In the genomic region with DNA sequence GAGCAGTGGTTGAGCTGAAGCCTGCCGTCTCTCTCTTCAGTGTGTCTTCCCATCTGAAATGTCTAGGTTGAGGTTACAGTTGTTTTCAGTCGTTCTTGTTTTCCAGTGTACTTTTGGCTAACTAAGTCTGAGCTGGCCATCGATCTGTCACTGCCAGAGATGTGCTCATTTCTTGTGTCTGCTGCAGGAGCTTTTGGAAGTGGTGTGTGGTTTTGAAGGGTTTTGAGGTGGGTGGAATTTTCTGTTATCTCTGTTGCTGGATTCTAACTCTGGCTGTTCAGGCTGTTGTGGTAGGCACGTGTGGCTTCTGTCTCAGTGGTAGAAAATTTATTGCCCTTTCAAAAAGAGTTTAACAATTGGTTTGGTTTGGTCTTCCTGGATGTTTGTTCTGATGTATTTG, we compare ENCODE assay signal across 17 mouse cellular contexts. TPM values are rescaled to one million over a fixed set of nuclear protein-coding genes. Genes with fewer than 3 reads are reported as not detected.
DNase-seq lines count a peak whose midpoint lies in the region; ATAC-seq and TF ChIP-seq lines count a peak whose summit lies in the region.
"Had no signal": no experiment of that assay in that cellular context is flagged by ENCODE, and none has a peak within 500 bp of the region (broad histone marks: within the 10 kb centered on the region; RNA-seq: fewer than 3 reads in every experiment).

No protein-coding gene starts in this region.

- TF ChIP-seq CTCF in bone marrow macrophage, adult 2 months (IDR thresholded peaks at IDR 0.05; ENCODE audit: low read depth, low read length) = no peak

- 0 out of 2 replicates have a peak overlapping the region, but pooled peaks have one; percentile 28 for H3K9ac ChIP-seq in liver, embryonic 16.5 days (ENCODE audit: low read depth, low read length)
- H3K9ac ChIP-seq in midbrain, embryonic 15.5 days = no peak overlapping the region
- H3K9ac ChIP-seq: embryonic facial prominence, embryonic 12.5 days; hindbrain, embryonic 13.5 days; neural tube, embryonic 15.5 days had no signal

- H3K36me3 ChIP-seq in megakaryocyte, embryonic 14.5 days (replicated peaks; ENCODE audit: low read length) = peaks cover 48% of the 10 kb centered on the region
- no peaks in the 10 kb centered on the region for H3K36me3 ChIP-seq in liver, embryonic 16.5 days (ENCODE audit: control insufficient read depth, insufficient read depth)
- no peaks in the 10 kb centered on the region for H3K36me3 ChIP-seq in midbrain, embryonic 15.5 days (replicated peaks)
- H3K36me3 ChIP-seq: embryonic facial prominence, embryonic 12.5 days; forebrain, embryonic 10.5 days; hindbrain, embryonic 13.5 days; neural tube, embryonic 15.5 days had no signal

- H3K9me3 ChIP-seq in megakaryocyte, embryonic 14.5 days = no peaks in the 10 kb centered on the region
- no peaks in the 10 kb centered on the region for H3K9me3 ChIP-seq in liver, embryonic 16.5 days (replicated peaks; ENCODE audit: control insufficient read depth, low read length)
- no peaks in the 10 kb centered on the region for H3K9me3 ChIP-seq in midbrain, embryonic 15.5 days
- H3K9me3 ChIP-seq: embryonic facial prominence, embryonic 12.5 days; forebrain, embryonic 10.5 days; hindbrain, embryonic 13.5 days; neural tube, embryonic 15.5 days had no signal

- H3K4me1 ChIP-seq in megakaryocyte, embryonic 14.5 days = peaks cover 96% of the 10 kb centered on the region
- peaks cover 63% of the 10 kb centered on the region for H3K4me1 ChIP-seq in bone marrow macrophage, adult 2 months (ENCODE audit: control insufficient read depth, insufficient read depth, low read length)
- H3K4me1 ChIP-seq in liver, embryonic 16.5 days (ENCODE audit: control insufficient read depth, low read depth, low read length) = peaks cover 50% of the 10 kb centered on the region
- peaks cover 23% of the 10 kb centered on the region; the same call in 1 of the 2 replicates for H3K4me1 ChIP-seq in midbrain, embryonic 15.5 days

- no peak for TF ChIP-seq POLR2A in bone marrow macrophage, adult 2 months (IDR thresholded peaks at IDR 0.05; ENCODE audit: borderline replicate concordance, low read depth, low read length)

- DNase-seq in adrenal gland, adult 2 months = peak; percentile 40
- no peak for DNase-seq in adrenal gland, postnatal 14 days
- DNase-seq in embryo, embryonic 10.5 days (ENCODE audit: low spot score) = no peak
- DNase-seq: cerebellum, adult 11-12 months; cerebellum, postnatal 36 days; heart, postnatal 10 days; kidney, adult 18-20 months; lung, adult 2 months had no signal

- WGBS in liver, embryonic 16.5 days (ENCODE audit: insufficient replicate concordance) = 10% methylated on average over 4 of the region's 4 CpGs
- WGBS in midbrain, embryonic 15.5 days = 85% methylated on average over 4 of the region's 4 CpGs

- H3K4me3 ChIP-seq in megakaryocyte, embryonic 14.5 days (replicated peaks) = peak overlapping the region; percentile 95
- H3K4me3 ChIP-seq in bone marrow macrophage, adult 2 months (ENCODE audit: insufficient read depth, low read length) = no peak overlapping the region
- H3K4me3 ChIP-seq in liver, embryonic 16.5 days (ENCODE audit: low read depth, low read length) = no peak overlapping the region
- no peak overlapping the region for H3K4me3 ChIP-seq in midbrain, embryonic 15.5 days
- H3K4me3 ChIP-seq: embryonic facial prominence, embryonic 12.5 days; forebrain, embryonic 10.5 days; hindbrain, embryonic 13.5 days; neural tube, embryonic 15.5 days had no signal

- peaks cover 1% of the 10 kb centered on the region for H3K27me3 ChIP-seq in megakaryocyte, embryonic 14.5 days (replicated peaks)
- no peaks in the 10 kb centered on the region for H3K27me3 ChIP-seq in liver, embryonic 16.5 days (ENCODE audit: control insufficient read depth, insufficient read depth, low read depth, low read length)
- H3K27me3 ChIP-seq in midbrain, embryonic 15.5 days (replicated peaks) = 0 out of 2 replicates have a peak, but pooled peaks cover 10% of the 10 kb centered on the region

- peak overlapping the region; percentile 43; the same call in 1 of the 2 replicates for H3K27ac ChIP-seq in bone marrow macrophage, adult 2 months (ENCODE audit: insufficient read depth, low read depth, low read length)
- peak overlapping the region; percentile 13; the same call in 1 of the 2 replicates for H3K27ac ChIP-seq in liver, embryonic 16.5 days (ENCODE audit: low read length)
- no peak overlapping the region for H3K27ac ChIP-seq in midbrain, embryonic 15.5 days
- H3K27ac ChIP-seq: embryonic facial prominence, embryonic 12.5 days; forebrain, embryonic 10.5 days; hindbrain, embryonic 13.5 days; neural tube, embryonic 15.5 days had no signal

- 0 out of 2 replicates have a peak overlapping the region, but pooled peaks have one; percentile 15 for H3K4me2 ChIP-seq in liver, embryonic 16.5 days (ENCODE audit: low read depth, low read length)
- H3K4me2 ChIP-seq in midbrain, embryonic 15.5 days = no peak overlapping the region
- H3K4me2 ChIP-seq: embryonic facial prominence, embryonic 12.5 days; hindbrain, embryonic 13.5 days; neural tube, embryonic 15.5 days had no signal

- no peak for ATAC-seq in megakaryocyte, adult 5-6 weeks (ENCODE audit: poor library complexity, severe bottlenecking)
- ATAC-seq in liver, embryonic 16.5 days (ENCODE audit: low read depth) = no peak
- no peak for ATAC-seq in midbrain, embryonic 15.5 days (replicated peaks)

RNA-seq across cellular contexts. Expression of a gene that starts 4.2 kb away (rescaled TPM):
- total RNA-seq in adrenal gland, adult 2 months (2021) = 100 to 1,000 TPM in 1 of 2 experiments, 10 to 100 TPM in 1; 49.6 to 142 TPM
- polyA plus RNA-seq in adrenal gland, adult 2 months (2012; rRNA removed) = 76.2 and 114 TPM in 2 replicates
- 51.5 and 62.0 TPM in 2 replicates for total RNA-seq in adrenal gland, postnatal 14 days (2021)
- 18.5 and 31.9 TPM in 2 replicates for polyA plus RNA-seq in megakaryocyte, embryonic 14.5 days (2012; ENCODE audit: insufficient read depth, low replicate concordance)
- 11.9 and 15.9 TPM in 2 replicates for total RNA-seq in megakaryocyte, adult 5-6 weeks (2015)
- total RNA-seq in megakaryocyte, adult 5-6 weeks (2017) = 29.8 and 31.7 TPM in 2 replicates
- polyA plus RNA-seq in bone marrow macrophage, adult 2 months (2012; ENCODE audit: insufficient read depth, insufficient read length, missing spikeins) = 56.6 and 65.8 TPM in 2 replicates
- polyA plus RNA-seq in liver, embryonic 16.5 days (2015; fragmentation: Nextera tagmentation; extraction: Ambion mirVana) = 6.2 and 6.9 TPM in 2 replicates
- polyA plus RNA-seq in midbrain, embryonic 15.5 days (2015; fragmentation: Nextera tagmentation; extraction: Ambion mirVana) = 5.4 and 5.9 TPM in 2 replicates

RNA-seq across cellular contexts. Expression of a gene that starts 47.1 kb away (rescaled TPM):
- total RNA-seq in adrenal gland, adult 2 months (2021) = under 1 TPM; 0.52 to 0.76 TPM
- polyA plus RNA-seq in adrenal gland, adult 2 months (2012; rRNA removed) = 1.9 and 2.4 TPM in 2 replicates
- 0.63 and 8.8 TPM in 2 replicates for total RNA-seq in adrenal gland, postnatal 14 days (2021)
- polyA plus RNA-seq in megakaryocyte, embryonic 14.5 days (2012; ENCODE audit: insufficient read depth, low replicate concordance) = 19.8 and 124 TPM in 2 replicates
- 0.62 and 0.83 TPM in 2 replicates for total RNA-seq in megakaryocyte, adult 5-6 weeks (2015)
- 1.8 and 2.2 TPM in 2 replicates for total RNA-seq in megakaryocyte, adult 5-6 weeks (2017)
- polyA plus RNA-seq in bone marrow macrophage, adult 2 months (2012; ENCODE audit: insufficient read depth, insufficient read length, missing spikeins) = 37.0 and 37.4 TPM in 2 replicates
- 0.68 and 1.0 TPM in 2 replicates for polyA plus RNA-seq in liver, embryonic 16.5 days (2015; fragmentation: Nextera tagmentation; extraction: Ambion mirVana)
- polyA plus RNA-seq in midbrain, embryonic 15.5 days (2015; fragmentation: Nextera tagmentation; extraction: Ambion mirVana) = 0.39 and 0.41 TPM in 2 replicates
